In the genomic region with DNA sequence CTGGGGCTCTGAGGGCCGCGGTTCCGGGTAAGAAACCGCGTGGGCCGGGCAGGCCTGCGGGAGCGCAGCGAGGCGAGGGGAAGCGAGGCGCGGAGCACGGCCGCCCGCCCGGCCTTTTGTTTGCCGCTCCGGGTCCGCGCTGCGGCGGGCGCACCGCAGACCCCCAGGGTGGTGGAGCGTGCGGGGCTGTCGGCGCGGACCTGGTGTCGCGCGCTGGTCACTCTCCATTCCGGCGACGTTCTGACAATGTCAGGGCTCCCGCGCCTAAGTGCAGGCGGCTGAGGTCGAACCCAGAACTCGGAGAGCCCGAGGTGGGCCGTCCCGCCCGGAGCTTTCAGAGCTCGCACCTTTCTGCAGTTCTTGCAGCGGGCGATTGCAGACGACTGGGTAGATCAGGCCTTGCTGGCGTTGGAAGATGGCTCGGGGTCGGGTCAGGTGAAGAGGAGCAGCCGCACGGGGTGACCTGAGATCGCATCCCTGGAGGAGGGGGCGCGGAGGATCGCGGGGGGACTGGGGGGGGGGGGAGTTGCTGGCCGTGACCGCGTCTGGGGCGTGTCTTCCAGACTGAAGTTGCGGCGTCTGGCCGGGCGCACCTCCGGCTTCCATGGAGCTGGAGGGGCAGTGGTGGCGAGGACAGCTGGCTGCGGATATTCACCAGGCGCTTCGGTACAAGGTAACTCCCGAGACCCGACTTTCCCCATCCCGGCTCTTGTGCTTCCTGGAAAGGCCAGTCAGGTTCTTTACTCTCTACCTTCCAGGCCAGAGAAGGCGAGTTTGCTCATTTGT, we compare ENCODE assay signal across 8 mouse cellular contexts. TPM values are rescaled to one million over a fixed set of nuclear protein-coding genes. Genes with fewer than 3 reads are reported as not detected.
DNase-seq lines count a peak whose midpoint lies in the region; ATAC-seq and TF ChIP-seq lines count a peak whose summit lies in the region.

No protein-coding gene starts in this region.

- TF ChIP-seq POLR2A in cortical plate, adult 2 months (IDR thresholded peaks at IDR 0.05; ENCODE audit: extremely low read depth, insufficient read depth, low read length) = no peak

- peak overlapping the region; percentile 84 for H3K4me2 ChIP-seq in intestine, embryonic 16.5 days (ENCODE audit: low read depth, low read length)
- H3K4me2 ChIP-seq in liver, postnatal 0 days (ENCODE audit: low read depth, low read length) = peak overlapping the region; percentile 82
- peak overlapping the region; percentile 91 for H3K4me2 ChIP-seq in neural tube, embryonic 12.5 days (replicated peaks)
- peak overlapping the region; percentile 86 for H3K4me2 ChIP-seq in stomach, postnatal 0 days (replicated peaks; ENCODE audit: low read depth)

- under 1% methylated on average over 70 of the region's 76 CpGs for WGBS in intestine, embryonic 16.5 days
- WGBS in liver, postnatal 0 days (ENCODE audit: insufficient replicate concordance) = under 1% methylated on average over 56 of the region's 76 CpGs
- under 1% methylated on average over 76 of the region's 76 CpGs for WGBS in neural tube, embryonic 12.5 days
- WGBS in stomach, postnatal 0 days = 1% methylated on average over 71 of the region's 76 CpGs

- no peaks in the 10 kb centered on the region for H3K36me3 ChIP-seq in intestine, embryonic 16.5 days (ENCODE audit: control insufficient read depth, insufficient read depth, low read length)
- peaks cover 2% of the 10 kb centered on the region; the same call in 1 of the 2 replicates for H3K36me3 ChIP-seq in liver, postnatal 0 days (replicated peaks; ENCODE audit: insufficient read depth, low read length)
- peaks cover 2% of the 10 kb centered on the region for H3K36me3 ChIP-seq in neural tube, embryonic 12.5 days
- H3K36me3 ChIP-seq in stomach, postnatal 0 days (ENCODE audit: control insufficient read depth, insufficient read depth, low read length) = no peaks in the 10 kb centered on the region

- TF ChIP-seq EP300 in liver, postnatal 0 days (IDR thresholded peaks at IDR 0.05; ENCODE audit: low read depth) = no peak
- TF ChIP-seq EP300 in stomach, postnatal 0 days (optimal IDR thresholded peaks at IDR 0.05) = no peak

- no peaks in the 10 kb centered on the region for H3K27me3 ChIP-seq in intestine, embryonic 16.5 days (replicated peaks; ENCODE audit: control insufficient read depth, insufficient read depth, low read length)
- H3K27me3 ChIP-seq in liver, postnatal 0 days (ENCODE audit: insufficient read depth, low read length) = no peaks in the 10 kb centered on the region
- H3K27me3 ChIP-seq in neural tube, embryonic 12.5 days (replicated peaks) = no peaks in the 10 kb centered on the region
- H3K27me3 ChIP-seq in stomach, postnatal 0 days (ENCODE audit: control insufficient read depth, insufficient read depth, low read length) = no peaks in the 10 kb centered on the region

- no peaks in the 10 kb centered on the region for H3K9me3 ChIP-seq in intestine, embryonic 16.5 days (ENCODE audit: control insufficient read depth, low read length)
- H3K9me3 ChIP-seq in liver, postnatal 0 days (ENCODE audit: low read length) = no peaks in the 10 kb centered on the region
- H3K9me3 ChIP-seq in neural tube, embryonic 12.5 days = no peaks in the 10 kb centered on the region
- H3K9me3 ChIP-seq in stomach, postnatal 0 days (ENCODE audit: control insufficient read depth, low read length) = no peaks in the 10 kb centered on the region

- H3K4me3 ChIP-seq in cortical plate, adult 2 months (ENCODE audit: insufficient read depth, low read length) = peak overlapping the region; percentile 62
- peak overlapping the region; percentile 97 for H3K4me3 ChIP-seq in intestine, embryonic 16.5 days (ENCODE audit: low read length)
- peak overlapping the region; percentile 86 for H3K4me3 ChIP-seq in liver, postnatal 0 days (ENCODE audit: low read depth, low read length)
- H3K4me3 ChIP-seq in neural tube, embryonic 12.5 days = peak overlapping the region; percentile 90
- H3K4me3 ChIP-seq in stomach, postnatal 0 days (ENCODE audit: low read depth, low read length) = peak overlapping the region; percentile 88

- peak overlapping the region; percentile 97 for H3K9ac ChIP-seq in intestine, embryonic 16.5 days (ENCODE audit: low read depth, low read length)
- H3K9ac ChIP-seq in liver, postnatal 0 days (replicated peaks) = peak overlapping the region; percentile 93
- peak overlapping the region; percentile 97 for H3K9ac ChIP-seq in neural tube, embryonic 12.5 days
- H3K9ac ChIP-seq in stomach, postnatal 0 days (ENCODE audit: low read length) = peak overlapping the region; percentile 94

- ATAC-seq in granulocyte monocyte progenitor cell, adult 5-6 weeks (replicated peaks; ENCODE audit: poor library complexity, severe bottlenecking) = peak; percentile 25
- ATAC-seq in intestine, embryonic 16.5 days = peak; percentile 68
- peak; percentile 71 for ATAC-seq in liver, postnatal 0 days
- peak; percentile 76 for ATAC-seq in neural tube, embryonic 12.5 days (ENCODE audit: low FRiP score, low read depth)
- peak; percentile 72 for ATAC-seq in stomach, postnatal 0 days (ENCODE audit: low FRiP score, low TSS enrichment)

- TF ChIP-seq CTCF in cortical plate, adult 2 months (IDR thresholded peaks at IDR 0.05; ENCODE audit: extremely low read depth, insufficient read depth, low read length) = no peak
- no peak for TF ChIP-seq CTCF in liver, postnatal 0 days (IDR thresholded peaks at IDR 0.05; ENCODE audit: low read depth)
- TF ChIP-seq CTCF in stomach, postnatal 0 days (IDR thresholded peaks at IDR 0.05; ENCODE audit: low read depth) = no peak

- H3K4me1 ChIP-seq in cortical plate, adult 2 months (ENCODE audit: control insufficient read depth, insufficient read depth, low read length) = peaks cover 4% of the 10 kb centered on the region
- H3K4me1 ChIP-seq in intestine, embryonic 16.5 days (ENCODE audit: control insufficient read depth, insufficient read depth, low read length) = peaks cover 9% of the 10 kb centered on the region
- H3K4me1 ChIP-seq in liver, postnatal 0 days (ENCODE audit: insufficient read depth) = peaks cover 3% of the 10 kb centered on the region; the same call in 1 of the 2 replicates
- peaks cover 30% of the 10 kb centered on the region for H3K4me1 ChIP-seq in neural tube, embryonic 12.5 days
- H3K4me1 ChIP-seq in stomach, postnatal 0 days (replicated peaks; ENCODE audit: control insufficient read depth, insufficient read depth) = no peaks in the 10 kb centered on the region

- peak overlapping the region; percentile 79; the same call in 1 of the 2 replicates for H3K27ac ChIP-seq in cortical plate, adult 2 months (ENCODE audit: insufficient read depth, low read length)
- peak overlapping the region; percentile 90 for H3K27ac ChIP-seq in intestine, embryonic 16.5 days (ENCODE audit: low read length)
- peak overlapping the region; percentile 88 for H3K27ac ChIP-seq in liver, postnatal 0 days (ENCODE audit: low read depth)
- H3K27ac ChIP-seq in neural tube, embryonic 12.5 days = peak overlapping the region; percentile 81
- peak overlapping the region; percentile 90 for H3K27ac ChIP-seq in stomach, postnatal 0 days (replicated peaks)

- DNase-seq in thymus, adult 18-20 months = peak; percentile 23 to 36
- no peak for DNase-seq in thymus, postnatal 25 days
- peak; percentile 62 for DNase-seq in liver, postnatal 0 days
- DNase-seq in stomach, postnatal 0 days (ENCODE audit: low spot score) = peak; percentile 73

RNA-seq across cellular contexts. Expression of a gene that starts 0.5 kb away (rescaled TPM):
- 6.8 and 7.0 TPM in 2 replicates for polyA plus RNA-seq in cortical plate, adult 2 months (2012; rRNA removed)
- 5.5 and 7.4 TPM in 2 replicates for total RNA-seq in granulocyte monocyte progenitor cell, adult 5-6 weeks (2014; fragmentation: Nextera tagmentation)
- total RNA-seq in granulocyte monocyte progenitor cell, adult 5-6 weeks (2017) = 9.3 and 9.5 TPM in 2 replicates
- polyA plus RNA-seq in intestine, embryonic 16.5 days (2015; fragmentation: Nextera tagmentation; extraction: Ambion mirVana) = 6.2 and 7.8 TPM in 2 replicates
- 2.5 and 2.9 TPM in 2 replicates for polyA plus RNA-seq in liver, postnatal 0 days (2015; fragmentation: Nextera tagmentation; extraction: Ambion mirVana)
- 28.2 and 35.1 TPM in 2 replicates for polyA plus RNA-seq in neural tube, embryonic 12.5 days (2016; fragmentation: Nextera tagmentation; extraction: Ambion mirVana)
- 3.0 TPM in 2 replicates for polyA plus RNA-seq in stomach, postnatal 0 days (2015; fragmentation: Nextera tagmentation; extraction: Ambion mirVana)

Comparison
In these comparisons a context has a peak if more than half of its experiments do, and no peak if none do; other contexts are left out.
1. ATAC-seq: peak in every context shown above with its lines; median percentile 76 in neural tube, embryonic 12.5 days; 72 in stomach, postnatal 0 days; 71 in liver, postnatal 0 days; 68 in intestine, embryonic 16.5 days; 25 in granulocyte monocyte progenitor cell, adult 5-6 weeks.